Mouse (Mus musculus) frontal cortex, postnatal 36 days (tissue): ENCODE measurements around the gene Chd3.
A peak's percentile ranks its signal among the peaks of the same experiment; 100 is the strongest.

Source experiments
- DNase-seq, 2 experiments: peaks; one replicate each; pipeline ENCODE4 v3.0.0; 2022; ENCODE audit warnings: low spot score in 2 of 2

The Chd3 gene

DNA sequence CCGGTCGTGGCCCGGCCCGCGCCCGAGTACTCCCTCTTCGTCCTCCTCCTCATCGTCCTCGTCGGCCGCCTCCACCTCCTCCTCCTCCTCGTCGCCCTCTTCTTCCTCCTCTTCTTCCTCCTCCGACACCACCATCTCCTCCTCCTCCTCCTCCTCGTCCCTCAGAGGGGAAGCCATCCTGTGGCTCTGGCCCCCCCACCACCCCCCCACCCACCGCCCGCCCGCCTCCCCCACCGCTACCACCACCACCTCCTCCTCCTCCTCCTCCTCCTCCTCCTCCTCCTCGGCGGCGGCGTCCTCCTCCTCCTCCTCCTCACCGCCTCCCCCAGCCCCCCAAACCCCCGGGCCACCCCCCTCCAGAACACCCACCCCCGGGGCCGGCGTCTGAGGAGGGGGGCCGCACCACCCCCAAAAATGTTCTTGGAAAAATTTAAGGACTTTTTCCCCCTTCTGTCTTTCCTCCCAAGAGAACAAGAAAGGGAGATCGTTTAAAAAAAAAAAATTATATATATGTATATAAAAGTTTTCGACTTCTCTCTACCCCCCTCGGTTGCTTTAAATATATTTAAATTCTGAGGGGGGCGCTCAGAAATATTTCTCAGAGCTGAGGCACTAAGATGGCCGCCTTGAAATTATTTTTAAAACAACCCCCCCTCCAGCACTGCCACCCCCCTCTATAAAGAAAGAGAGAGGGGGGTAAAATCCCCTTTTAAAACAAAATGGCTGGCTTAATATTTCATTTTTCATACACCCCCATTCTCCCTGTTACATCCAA, at the start of gene Chd3:
Gene Chd3, minus strand, starts transcription at position 192 of the 775 bp plus-strand sequence.
- DNase-seq = no peak

DNA sequence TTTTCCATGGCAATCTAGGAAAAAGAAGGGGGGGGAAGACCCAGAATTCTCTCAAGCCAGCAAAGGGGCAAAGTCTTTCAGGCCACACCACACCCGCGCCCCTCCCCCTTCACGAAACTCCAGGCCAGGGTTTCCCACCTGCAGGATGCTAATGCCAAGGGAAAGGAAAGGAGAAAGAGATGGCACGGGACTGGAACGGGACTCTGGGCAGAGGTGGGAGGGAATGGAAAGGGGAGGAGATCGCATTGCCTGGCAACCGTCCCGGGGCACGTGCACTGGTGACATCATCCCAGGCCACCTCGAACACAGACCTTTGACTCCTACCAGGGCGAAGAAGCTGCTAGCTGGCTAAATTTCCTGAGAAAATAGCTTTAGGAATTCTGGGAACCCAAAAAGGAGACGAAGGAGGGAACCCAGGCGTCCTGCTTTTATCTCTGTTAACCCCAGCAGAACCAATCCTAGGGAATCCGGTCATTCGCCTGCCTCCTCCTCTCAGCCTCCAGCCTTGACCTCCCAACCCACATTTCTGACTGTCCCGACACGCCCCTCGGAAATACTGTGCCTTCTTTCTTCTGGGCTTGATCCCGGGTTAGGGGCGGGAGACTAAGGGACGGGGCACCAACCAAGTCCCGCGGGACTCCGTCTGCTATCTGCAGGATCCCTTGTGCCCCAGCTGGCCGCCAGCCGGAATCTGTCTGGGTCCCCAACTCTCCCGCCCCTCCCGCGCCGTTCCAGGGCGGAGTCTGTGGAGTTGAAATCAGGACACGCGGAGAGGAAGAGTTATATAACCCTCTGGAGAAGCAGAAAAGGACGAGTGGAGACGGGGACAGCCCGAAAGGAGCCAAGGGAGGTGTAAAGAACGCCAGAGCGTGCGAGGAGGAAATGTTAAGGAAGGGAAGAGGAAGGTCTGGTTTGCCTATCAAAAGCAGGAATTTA, 48.5 kb upstream of the Chd3 start:
- DNase-seq = peak; percentile 86 to 90

DNA sequence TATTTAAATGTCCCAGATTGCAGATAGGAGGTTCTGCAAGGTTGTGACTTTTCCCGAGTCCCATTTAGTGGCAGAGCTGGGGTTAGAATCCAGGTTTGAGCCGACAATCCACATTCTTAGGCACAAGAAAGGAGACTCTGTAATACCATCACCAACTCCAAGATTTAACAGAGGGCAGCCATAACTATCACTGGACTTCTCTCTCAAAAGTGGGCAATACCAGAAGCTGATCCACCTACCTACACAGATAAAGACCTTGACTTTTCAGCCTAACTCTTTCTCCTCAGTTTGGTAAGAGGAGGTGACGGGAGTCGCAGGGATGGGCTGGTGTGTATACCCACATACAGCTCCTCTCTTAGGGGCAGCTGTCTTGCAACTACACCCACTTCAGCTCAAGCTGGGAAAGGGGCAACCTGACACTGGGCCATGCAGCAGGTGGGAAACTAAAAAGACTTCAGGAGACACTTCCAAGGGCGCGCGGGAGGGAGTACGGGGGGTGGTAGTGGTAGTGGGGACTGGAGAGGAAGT, 47.8 kb upstream of the Chd3 start:
- DNase-seq = no peak

DNA sequence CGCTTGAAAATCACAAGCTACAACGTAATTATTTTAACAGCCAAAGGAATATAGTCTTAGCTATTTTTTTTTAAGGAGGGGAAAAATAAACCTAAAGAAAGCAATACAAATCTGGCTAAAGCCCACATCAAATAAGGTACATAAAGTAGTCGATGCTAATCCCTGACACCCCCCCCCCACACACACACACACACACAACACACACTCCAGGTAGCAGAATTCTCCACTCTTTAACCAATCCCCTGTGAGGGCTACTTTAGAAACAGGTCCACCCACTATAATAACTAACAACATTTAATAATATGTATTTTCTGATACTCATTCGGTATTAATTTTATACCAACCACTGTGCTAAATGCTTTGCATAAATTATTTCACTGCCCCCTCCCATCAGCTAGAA, 47.3 kb upstream of the Chd3 start:
- DNase-seq = no peak

DNA sequence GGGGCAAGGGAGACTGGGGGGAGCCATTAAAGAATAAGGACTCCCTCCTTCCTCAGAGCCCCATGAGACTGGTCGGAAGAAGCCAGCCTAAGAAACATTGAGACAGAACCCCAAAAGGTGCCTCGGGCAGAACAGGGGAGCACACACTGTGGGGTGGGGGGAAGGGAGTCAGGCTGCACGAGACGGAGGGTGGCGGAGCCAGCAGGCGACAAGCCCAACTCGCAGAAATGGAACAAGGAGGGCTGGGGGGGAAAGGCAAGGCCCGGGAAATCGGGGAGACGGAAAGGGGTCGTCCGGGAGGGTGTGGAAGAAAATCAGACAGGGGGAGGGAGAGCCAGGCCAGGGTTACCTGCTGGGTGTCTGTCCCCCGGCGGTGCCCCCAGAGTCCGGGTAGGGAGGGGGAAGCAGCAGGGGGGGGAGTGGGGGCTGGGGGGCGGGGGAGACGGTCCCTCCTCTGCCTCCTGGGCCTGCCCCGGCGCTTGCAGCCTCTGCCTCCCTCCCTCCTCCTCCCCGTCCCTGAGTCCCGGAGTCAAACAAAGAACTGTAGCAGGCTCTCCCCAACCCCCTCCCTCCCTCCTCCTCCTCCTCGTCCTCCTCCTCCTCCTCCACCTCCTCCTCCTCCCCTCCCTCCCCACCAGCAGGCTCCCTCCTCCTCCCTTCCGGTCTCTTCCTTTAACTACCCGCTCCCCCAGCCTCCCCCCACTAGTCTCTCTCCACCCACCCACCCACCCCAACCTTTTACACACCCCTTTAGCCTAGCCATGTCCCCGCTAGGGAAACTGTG, 46.7 kb upstream of the Chd3 start:
- no peak for DNase-seq

DNA sequence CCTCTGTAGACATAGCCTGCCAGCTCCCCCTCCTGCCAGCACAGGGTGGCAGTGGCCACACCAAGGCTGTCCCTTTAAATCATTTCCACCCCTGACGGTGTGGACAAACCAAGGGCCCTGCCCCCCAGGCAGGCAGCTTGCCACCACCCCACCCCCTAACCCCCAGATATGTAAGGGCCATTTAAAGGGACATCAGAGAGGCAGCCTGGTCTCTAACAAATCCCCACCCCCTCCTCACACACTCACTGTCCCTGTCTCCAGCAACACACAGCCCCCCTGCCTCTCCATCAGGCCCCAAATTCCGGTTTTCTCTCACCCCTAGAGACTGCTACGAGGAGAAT, 46.1 kb upstream of the Chd3 start:
- peak in 1 of 2 experiments; percentile 36 for DNase-seq

- no peak for DNase-seq
These were observed 45.5 kb upstream of the Chd3 start for GRCm38 (mm10) chr11:69414421-69415326.

DNA sequence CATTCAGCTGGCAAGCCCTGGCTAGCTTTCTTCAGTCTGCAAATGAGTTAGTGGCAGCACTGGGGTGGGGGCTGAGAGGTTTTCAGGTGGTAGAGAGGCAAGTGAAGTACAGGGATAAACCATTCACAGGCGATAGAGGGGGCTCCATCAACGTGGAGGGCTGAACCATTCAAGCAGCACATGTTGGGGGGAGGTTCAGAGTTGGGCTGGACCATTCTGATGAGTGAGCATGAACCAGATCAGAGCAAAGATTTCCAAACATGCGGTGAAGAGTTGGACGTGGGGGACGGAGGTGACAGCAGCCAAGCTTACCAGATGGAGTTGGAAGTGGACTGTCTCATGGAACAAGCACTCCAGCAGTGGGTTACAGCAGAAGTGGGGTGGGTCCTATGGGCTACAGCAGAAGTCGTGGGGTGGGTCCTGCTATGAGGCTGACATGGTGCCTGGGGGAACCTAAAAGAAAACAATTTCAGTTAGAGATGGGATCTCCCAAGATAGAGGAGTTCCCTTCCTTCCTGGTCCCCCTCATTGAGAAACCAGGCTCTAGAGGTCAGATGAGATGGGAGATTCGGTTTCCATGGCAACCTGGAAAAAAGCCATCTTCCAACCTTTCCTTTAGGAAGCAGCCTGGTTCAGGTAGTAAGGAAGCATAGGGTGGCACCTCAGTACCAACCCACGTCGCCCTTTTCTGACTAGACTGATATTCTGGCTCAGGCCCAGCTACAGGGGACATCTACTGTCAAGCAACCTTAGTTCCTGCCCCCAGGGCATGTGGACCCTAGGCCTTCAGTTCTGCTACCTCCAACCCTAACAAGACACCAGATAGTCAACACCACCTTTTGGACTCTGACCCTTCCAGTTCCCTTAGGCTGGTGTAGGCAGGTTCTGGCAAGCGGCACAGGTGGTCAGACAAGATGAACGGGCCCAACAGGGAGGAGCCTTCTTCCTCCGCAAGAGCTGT, 44.3 kb upstream of the Chd3 start, which contains the start of gene Kdm6b:
Gene Kdm6b, minus strand, starts transcription at position 455 of the 961 bp plus-strand sequence.
- DNase-seq = peak in 1 of 2 experiments; percentile 46

GRCm38 (mm10) chr11:69412548-69412947, 43.3 kb upstream of the Chd3 start:
- DNase-seq = peak in 1 of 2 experiments; percentile 42

DNA sequence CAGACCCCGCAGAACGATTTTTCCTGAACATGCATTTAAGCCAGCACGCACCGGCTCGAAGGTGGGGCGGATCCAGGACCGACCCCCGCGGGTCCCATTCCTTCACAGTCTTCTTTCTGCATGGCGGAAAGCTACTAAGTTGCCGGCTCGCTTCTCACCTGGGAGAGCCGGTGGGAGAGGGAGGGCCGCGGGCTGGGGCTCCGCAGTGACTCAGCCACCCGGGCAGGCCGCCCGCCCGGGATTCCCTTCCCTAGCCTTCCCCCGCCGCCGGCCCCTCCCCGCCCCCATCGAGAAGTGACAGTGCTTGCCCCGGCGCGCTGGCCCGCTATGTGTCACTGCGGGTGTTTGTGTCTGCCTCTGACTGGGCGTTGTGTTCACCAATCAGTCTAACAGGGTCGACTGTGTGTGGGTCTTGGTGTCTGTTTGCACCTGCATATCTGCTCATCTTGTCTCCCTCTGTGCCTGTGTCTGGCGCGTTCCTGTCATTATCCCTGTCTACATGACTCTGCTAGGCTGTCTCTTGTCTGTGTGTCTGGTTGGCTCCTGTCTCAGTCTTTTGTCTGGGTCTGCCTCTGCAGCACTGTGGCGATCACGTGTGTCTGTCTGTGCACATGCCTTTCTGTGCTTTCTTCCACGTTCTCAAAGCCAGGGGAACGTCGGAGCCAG, 42.5 kb upstream of the Chd3 start:
- DNase-seq = peak in 1 of 2 experiments; percentile 63

GRCm38 (mm10) chr11:69411073-69411535, 41.9 kb upstream of the Chd3 start:
- peak; percentile 93 to 95 for DNase-seq

DNA sequence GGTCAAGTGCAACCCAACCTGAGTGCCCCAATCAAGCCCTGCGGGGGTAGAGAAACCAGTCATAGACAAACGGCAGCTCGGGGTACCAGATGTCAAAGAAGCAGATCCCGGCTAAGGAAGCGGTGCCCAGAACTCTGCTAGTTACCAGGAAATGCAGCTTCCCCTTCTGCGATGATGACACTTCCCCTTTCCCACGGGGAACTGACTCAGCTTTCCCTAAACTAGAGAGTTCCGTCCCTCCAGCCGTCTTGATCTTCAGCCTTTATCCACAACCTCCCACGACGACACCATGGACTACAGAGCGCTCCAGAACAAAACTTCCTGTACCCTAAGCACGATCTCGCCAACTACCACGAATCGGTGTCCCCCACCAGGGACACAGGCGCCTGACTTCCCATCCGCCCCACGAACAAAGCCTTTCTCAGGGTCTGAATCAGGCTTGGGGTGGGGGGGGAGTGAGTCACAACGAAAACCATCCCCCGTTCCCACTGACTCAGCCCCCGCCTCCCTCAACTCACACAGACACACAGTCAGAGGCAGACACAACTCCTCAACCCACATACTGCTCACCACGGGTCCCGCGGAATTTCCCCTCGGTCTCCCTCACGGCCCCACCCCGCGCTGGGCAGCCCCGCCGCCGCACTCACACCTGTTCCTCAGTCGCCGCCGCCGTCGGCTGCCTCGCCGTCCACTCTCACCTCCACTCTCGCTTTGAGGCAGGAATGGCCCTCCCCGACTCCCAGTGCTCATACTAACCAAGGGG, 41.3 kb upstream of the Chd3 start:
- DNase-seq = peak; percentile 73 to 77

GRCm38 (mm10) chr11:69410045-69410309, 40.8 kb upstream of the Chd3 start:
- DNase-seq = no peak

DNA sequence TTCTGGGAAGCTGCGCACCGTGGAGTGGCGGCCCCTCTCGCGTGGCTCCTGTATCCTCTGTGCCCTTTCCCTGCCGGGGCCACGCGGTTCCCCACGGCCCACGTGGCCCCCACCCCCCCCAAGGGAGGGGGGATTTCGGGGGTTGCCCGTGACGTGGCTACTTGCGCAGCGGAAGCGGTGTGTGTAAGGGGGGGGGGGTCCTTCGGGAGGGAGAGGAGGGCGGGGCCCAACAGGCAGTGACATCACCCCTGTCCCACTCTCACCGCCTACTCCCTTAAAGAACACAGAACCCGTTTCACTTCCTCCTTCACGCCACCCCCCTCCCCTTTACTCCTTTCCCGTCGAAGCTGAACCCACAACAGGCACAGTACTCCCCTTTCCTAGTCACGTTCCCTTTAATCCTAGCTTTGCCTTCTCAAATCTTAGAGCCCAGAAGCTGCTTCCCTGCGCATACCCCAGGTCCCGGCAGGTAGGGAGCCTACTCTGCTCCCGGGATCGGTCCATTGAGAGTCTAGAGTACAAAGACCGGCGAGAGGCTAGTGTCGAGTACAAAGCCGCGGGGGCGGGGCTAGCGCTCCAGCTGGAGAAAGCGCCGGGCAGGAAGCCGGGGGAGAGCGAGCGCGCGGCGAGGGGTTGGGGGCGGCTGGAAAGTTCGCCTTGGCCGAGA, 40.3 kb upstream of the Chd3 start:
- DNase-seq = peak; percentile 83 to 86

GRCm38 (mm10) chr11:69408541-69409377, 39.6 kb upstream of the Chd3 start:
- DNase-seq = peak; percentile 84 to 90

DNA sequence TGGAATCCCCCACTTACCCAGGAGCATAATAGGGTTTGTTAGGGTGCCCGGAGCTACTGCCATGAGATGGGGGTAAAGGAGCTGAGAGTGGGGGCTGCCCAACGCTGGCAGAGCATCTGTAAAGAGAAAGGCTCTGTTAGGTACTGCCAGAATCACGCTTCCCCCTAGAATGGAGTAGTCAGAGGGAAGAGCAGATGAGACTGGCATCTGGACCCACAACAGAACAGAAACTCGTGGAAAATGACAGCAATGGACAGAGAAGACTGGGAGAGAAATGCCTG, 38.5 kb upstream of the Chd3 start:
- DNase-seq = no peak
